Mouse (Mus musculus): ENCODE data around the gene Map3k9. TPM values are rescaled to one million over a fixed set of nuclear protein-coding genes. Genes with fewer than 3 reads are reported as not detected.

The Map3k9 gene
- polyA plus RNA-seq, 1 experiment from 2014 or later = 2.4 TPM

DNA sequence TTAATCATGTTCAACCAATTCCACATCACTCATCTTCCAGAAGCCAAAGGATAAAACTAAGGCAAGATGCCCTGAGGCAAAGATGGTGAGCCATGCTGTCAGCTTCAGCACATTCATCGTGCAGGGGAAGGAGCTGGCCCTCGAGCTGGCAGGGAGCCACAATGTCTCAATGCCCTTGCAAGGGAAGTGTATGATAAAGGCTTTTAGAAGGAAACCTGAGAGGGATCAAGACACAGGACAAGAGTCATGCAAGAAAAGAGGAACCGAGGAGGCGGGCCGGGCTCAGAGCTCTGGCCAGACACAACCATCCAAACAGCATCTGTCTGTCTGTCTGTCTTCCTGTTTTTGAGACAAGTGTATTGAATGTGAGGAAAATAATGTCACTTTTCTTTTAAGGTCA is 61.8 kb downstream of the Map3k9 start:
- H3K4me3 ChIP-seq (ENCODE audit: low read depth, low read length) = no peak overlapping the region
- H3K27me3 ChIP-seq (replicated peaks; ENCODE audit: control insufficient read depth, insufficient read depth, low read length) = no peaks in the 10 kb centered on the region
- H3K36me3 ChIP-seq (ENCODE audit: control insufficient read depth, insufficient read depth, low read length) = no peaks in the 10 kb centered on the region
- H3K4me2 ChIP-seq (ENCODE audit: low read length) = no peak overlapping the region
- H3K9me3 ChIP-seq (ENCODE audit: control insufficient read depth, low read length) = no peaks in the 10 kb centered on the region
- DNase-seq (ENCODE audit: low spot score) (no peak), ATAC-seq (replicated peaks; ENCODE audit: low FRiP score, low TSS enrichment, low read depth) (no peak)
- no peaks in the 10 kb centered on the region for H3K4me1 ChIP-seq (replicated peaks; ENCODE audit: control insufficient read depth, insufficient read depth, low read length)
- 66% methylated on average over 5 of the region's 5 CpGs for WGBS
- no peak overlapping the region for H3K27ac ChIP-seq (ENCODE audit: low read depth)
- no peak overlapping the region for H3K9ac ChIP-seq (ENCODE audit: low read length)

DNA sequence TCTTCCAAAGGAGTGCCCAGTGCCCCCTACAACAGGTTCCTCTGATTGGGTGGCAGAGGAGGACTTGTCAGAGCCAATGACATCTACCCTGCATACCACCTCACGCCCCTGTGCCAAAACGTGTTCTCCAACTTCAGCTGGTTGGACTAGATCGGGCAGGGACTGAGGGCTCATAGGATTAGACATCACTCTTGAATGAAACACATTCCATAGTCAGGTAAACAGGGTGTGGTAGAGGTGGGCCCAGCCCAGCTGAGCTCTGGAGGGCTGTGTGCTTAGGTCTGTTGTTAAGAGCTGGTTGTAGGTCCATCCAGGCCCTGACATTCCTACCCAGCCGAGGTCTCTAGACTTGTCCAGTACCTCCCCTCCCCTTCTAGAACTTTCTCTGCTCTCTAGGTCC is 68.4 kb downstream of the Map3k9 start:
- Histone ChIP-seq H3K9ac (ENCODE audit: low read length) (no peak overlapping the region), H3K27me3 (replicated peaks; ENCODE audit: control insufficient read depth, insufficient read depth, low read length) (no peaks in the 10 kb centered on the region), H3K9me3 (ENCODE audit: control insufficient read depth, low read length) (no peaks in the 10 kb centered on the region), H3K4me3 (ENCODE audit: low read depth, low read length) (no peak overlapping the region), H3K27ac (ENCODE audit: low read depth) (no peak overlapping the region), H3K4me1 (replicated peaks; ENCODE audit: control insufficient read depth, insufficient read depth, low read length) (no peaks in the 10 kb centered on the region), H3K4me2 (ENCODE audit: low read length) (no peak overlapping the region), H3K36me3 (ENCODE audit: control insufficient read depth, insufficient read depth, low read length) (no peaks in the 10 kb centered on the region)
- ATAC-seq (replicated peaks; ENCODE audit: low FRiP score, low TSS enrichment, low read depth) (no peak), DNase-seq (ENCODE audit: low spot score) (no peak)
- WGBS = 82% methylated on average over 4 of the region's 4 CpGs

DNA sequence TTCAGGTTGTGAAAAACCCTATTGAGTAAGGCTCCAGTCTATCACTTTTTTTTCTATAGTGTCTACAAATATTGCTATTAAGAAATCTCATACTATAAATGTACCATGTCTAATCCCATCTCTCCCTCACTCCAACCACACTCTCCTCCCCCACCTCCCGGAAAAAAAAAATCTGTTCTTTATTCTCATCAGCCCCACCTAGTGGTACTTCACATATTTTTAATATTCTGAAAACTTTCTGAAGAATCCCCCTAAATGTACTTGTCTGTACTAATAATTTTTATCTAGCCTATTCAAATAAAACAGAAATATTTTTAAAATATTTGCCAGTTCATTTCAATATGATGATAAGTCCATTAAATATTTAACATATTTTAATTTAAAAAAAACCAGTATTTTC is 78.1 kb downstream of the Map3k9 start:
- DNase-seq (ENCODE audit: low spot score) (no peak), ATAC-seq (replicated peaks; ENCODE audit: low FRiP score, low TSS enrichment, low read depth) (no peak)
- no peaks in the 10 kb centered on the region for H3K27me3 ChIP-seq (replicated peaks; ENCODE audit: control insufficient read depth, insufficient read depth, low read length)
- H3K4me2 ChIP-seq (ENCODE audit: low read length) = no peak overlapping the region
- no peak overlapping the region for H3K4me3 ChIP-seq (ENCODE audit: low read depth, low read length)
- no peaks in the 10 kb centered on the region for H3K9me3 ChIP-seq (ENCODE audit: control insufficient read depth, low read length)
- H3K4me1 ChIP-seq (replicated peaks; ENCODE audit: control insufficient read depth, insufficient read depth, low read length) = no peaks in the 10 kb centered on the region
- no peak overlapping the region for H3K9ac ChIP-seq (ENCODE audit: low read length)
- no peaks in the 10 kb centered on the region for H3K36me3 ChIP-seq (ENCODE audit: control insufficient read depth, insufficient read depth, low read length)
- H3K27ac ChIP-seq (ENCODE audit: low read depth) = no peak overlapping the region
- WGBS = 18% methylated on average over 1 of the region's 1 CpGs

DNA sequence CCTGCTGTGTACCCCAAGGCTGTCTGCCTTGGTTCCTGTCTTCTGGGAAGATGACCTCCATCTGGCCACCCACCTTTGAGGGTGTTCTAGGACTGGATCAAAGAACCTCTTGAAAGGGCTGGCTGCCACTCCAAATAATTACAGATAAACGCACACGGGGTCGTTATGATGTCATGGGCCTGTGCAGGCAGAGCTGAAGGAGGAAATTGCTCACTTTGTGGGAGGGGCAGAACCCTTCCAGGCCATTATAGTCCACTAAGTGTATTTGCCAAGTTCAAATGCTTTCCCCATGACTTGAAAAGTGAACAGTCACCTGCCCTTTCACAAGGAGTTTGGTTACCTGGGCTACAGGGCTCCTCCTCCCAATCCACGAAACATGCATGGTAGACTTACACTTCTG is 83.0 kb downstream of the Map3k9 start:
- WGBS = 29% methylated on average over 4 of the region's 4 CpGs
- Histone ChIP-seq H3K27me3 (replicated peaks; ENCODE audit: control insufficient read depth, insufficient read depth, low read length) (no peaks in the 10 kb centered on the region), H3K9ac (ENCODE audit: low read length) (no peak overlapping the region), H3K4me1 (replicated peaks; ENCODE audit: control insufficient read depth, insufficient read depth, low read length) (no peaks in the 10 kb centered on the region), H3K27ac (ENCODE audit: low read depth) (no peak overlapping the region), H3K9me3 (ENCODE audit: control insufficient read depth, low read length) (no peaks in the 10 kb centered on the region), H3K4me2 (ENCODE audit: low read length) (no peak overlapping the region), H3K4me3 (ENCODE audit: low read depth, low read length) (no peak overlapping the region), H3K36me3 (ENCODE audit: control insufficient read depth, insufficient read depth, low read length) (no peaks in the 10 kb centered on the region)
- DNase-seq (ENCODE audit: low spot score) (no peak), ATAC-seq (replicated peaks; ENCODE audit: low FRiP score, low TSS enrichment, low read depth) (0 out of 2 replicates have a peak, but pooled peaks have one; percentile 64)

DNA sequence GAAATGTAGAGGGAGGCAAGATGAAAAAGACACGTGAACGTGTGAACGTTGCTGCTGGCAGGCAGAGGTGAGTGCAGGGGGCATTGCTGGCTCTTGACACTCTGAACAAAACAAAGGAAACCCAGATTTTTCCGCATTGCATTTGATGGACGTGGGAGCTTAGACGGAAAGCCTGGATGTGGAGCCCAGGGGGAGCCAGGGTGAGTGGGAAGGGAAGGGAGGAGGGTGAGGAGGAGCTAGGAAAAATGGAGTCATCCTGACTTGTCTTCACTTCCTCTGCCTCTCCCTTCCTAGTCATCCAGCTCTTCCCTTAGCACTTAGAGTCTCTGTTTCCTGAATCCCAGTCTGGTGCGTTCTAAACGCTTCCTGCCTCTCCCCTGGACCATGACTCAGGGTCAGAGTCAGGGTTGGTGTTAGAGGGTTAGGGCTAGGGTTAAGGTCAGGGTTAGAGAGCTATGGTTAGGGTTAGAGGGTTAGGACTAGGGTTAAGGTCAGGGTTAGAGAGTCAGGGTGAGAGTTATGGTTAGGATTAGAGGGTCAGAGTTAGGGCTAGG is 89.7 kb downstream of the Map3k9 start:
- no peak for ATAC-seq (replicated peaks; ENCODE audit: low FRiP score, low TSS enrichment, low read depth)

DNA sequence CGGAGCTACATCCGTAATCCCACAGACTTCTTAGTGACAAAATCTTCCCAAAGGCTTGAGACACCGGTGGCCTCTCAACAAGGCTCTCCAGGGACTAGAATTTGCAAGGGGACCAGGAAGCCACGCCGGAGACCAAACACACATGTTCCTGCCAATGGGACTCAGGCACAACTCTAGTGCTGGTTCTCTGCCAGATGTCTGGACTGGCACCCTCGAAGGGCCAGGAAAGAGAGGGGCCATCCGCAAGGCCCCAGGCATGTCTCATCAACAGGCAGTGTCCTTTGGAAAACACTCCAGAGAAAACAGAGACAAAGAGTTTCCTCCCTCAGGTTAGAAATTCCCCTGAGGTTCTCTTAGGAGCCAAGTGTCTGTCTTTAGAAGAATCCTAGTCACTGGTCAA is 90.2 kb downstream of the Map3k9 start:
- Histone ChIP-seq H3K4me1 (replicated peaks; ENCODE audit: control insufficient read depth, insufficient read depth, low read length) (no peaks in the 10 kb centered on the region), H3K9me3 (ENCODE audit: control insufficient read depth, low read length) (no peaks in the 10 kb centered on the region), H3K27me3 (replicated peaks; ENCODE audit: control insufficient read depth, insufficient read depth, low read length) (no peaks in the 10 kb centered on the region), H3K36me3 (ENCODE audit: control insufficient read depth, insufficient read depth, low read length) (no peaks in the 10 kb centered on the region), H3K4me2 (ENCODE audit: low read length) (no peak overlapping the region), H3K27ac (ENCODE audit: low read depth) (no peak overlapping the region), H3K9ac (ENCODE audit: low read length) (no peak overlapping the region), H3K4me3 (ENCODE audit: low read depth, low read length) (no peak overlapping the region)
- DNase-seq (ENCODE audit: low spot score) = no peak
- ATAC-seq (replicated peaks; ENCODE audit: low FRiP score, low TSS enrichment, low read depth) = no peak
- WGBS = 75% methylated on average over 7 of the region's 7 CpGs

More for the DNA sequence above, 89.7 kb downstream of the Map3k9 start:
- Histone ChIP-seq H3K4me1 (replicated peaks; ENCODE audit: control insufficient read depth, insufficient read depth, low read length) (no peaks in the 10 kb centered on the region), H3K9ac (ENCODE audit: low read length) (no peak overlapping the region), H3K27me3 (replicated peaks; ENCODE audit: control insufficient read depth, insufficient read depth, low read length) (no peaks in the 10 kb centered on the region), H3K36me3 (ENCODE audit: control insufficient read depth, insufficient read depth, low read length) (no peaks in the 10 kb centered on the region), H3K9me3 (ENCODE audit: control insufficient read depth, low read length) (no peaks in the 10 kb centered on the region), H3K4me3 (ENCODE audit: low read depth, low read length) (no peak overlapping the region), H3K27ac (ENCODE audit: low read depth) (no peak overlapping the region), H3K4me2 (ENCODE audit: low read length) (no peak overlapping the region)
- WGBS = 17% methylated on average over 8 of the region's 8 CpGs
- no peak for DNase-seq (ENCODE audit: low spot score)

DNA sequence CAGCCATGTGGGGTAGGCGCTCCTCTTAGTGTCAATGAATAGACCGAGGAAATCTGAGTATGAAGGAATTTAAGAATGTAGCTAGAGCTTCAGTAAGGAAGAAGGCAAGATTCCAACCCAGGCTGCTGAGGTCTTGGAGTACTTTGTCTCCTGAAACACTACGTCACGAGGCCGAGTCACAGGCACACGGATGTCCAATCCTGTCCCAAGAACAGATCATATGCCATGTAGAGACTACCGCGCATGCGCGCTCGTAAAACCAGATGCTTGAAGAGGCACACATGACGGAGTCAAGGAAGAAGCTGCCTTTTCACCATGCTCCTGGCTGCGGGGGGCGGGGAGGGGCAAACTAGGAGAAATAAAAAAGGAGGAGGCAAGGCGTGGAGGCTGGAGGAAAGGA is 90.9 kb downstream of the Map3k9 start:
- H3K4me2 ChIP-seq (ENCODE audit: low read length) = no peak overlapping the region
- H3K9ac ChIP-seq (ENCODE audit: low read length) = no peak overlapping the region
- WGBS = 89% methylated on average over 15 of the region's 15 CpGs
- no peak overlapping the region for H3K27ac ChIP-seq (ENCODE audit: low read depth)
- ATAC-seq (replicated peaks; ENCODE audit: low FRiP score, low TSS enrichment, low read depth) (no peak), DNase-seq (ENCODE audit: low spot score) (no peak)
- H3K4me1 ChIP-seq (replicated peaks; ENCODE audit: control insufficient read depth, insufficient read depth, low read length) = no peaks in the 10 kb centered on the region
- H3K4me3 ChIP-seq (ENCODE audit: low read depth, low read length) = no peak overlapping the region
- no peaks in the 10 kb centered on the region for H3K9me3 ChIP-seq (ENCODE audit: control insufficient read depth, low read length)
- no peaks in the 10 kb centered on the region for H3K27me3 ChIP-seq (replicated peaks; ENCODE audit: control insufficient read depth, insufficient read depth, low read length)
- H3K36me3 ChIP-seq (ENCODE audit: control insufficient read depth, insufficient read depth, low read length) = no peaks in the 10 kb centered on the region

DNA sequence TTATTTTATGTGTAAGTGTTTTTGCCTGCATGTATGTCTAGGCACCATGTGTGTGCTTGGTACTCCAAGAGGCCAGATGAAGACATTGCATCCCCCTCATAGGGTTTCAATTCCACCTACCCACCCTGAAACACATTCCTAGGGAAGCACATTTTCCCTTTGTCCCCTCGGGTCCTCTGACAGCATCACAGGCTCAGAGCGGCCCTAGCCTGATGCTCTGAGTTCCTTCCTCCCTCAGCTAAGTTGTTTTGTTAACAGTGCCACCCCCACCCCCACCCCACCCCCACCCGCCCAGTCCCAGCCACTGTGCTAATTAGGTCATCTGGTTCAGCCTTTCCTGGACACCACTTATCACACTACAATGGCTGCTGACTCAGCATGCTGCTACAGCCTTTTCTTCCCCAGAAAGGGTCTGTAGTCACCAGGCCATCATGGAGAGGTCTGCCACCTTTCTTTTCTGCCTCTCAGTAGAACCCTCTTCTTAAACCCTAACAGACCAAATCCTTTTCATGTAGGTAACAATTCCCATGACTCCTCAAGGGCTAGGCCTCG is 91.4 kb downstream of the Map3k9 start:
- no peak for ATAC-seq (replicated peaks; ENCODE audit: low FRiP score, low TSS enrichment, low read depth)
- H3K4me1 ChIP-seq (replicated peaks; ENCODE audit: control insufficient read depth, insufficient read depth, low read length) = no peaks in the 10 kb centered on the region
- no peak for DNase-seq (ENCODE audit: low spot score)
- no peak overlapping the region for H3K4me2 ChIP-seq (ENCODE audit: low read length)
- no peak overlapping the region for H3K9ac ChIP-seq (ENCODE audit: low read length)
- H3K27me3 ChIP-seq (replicated peaks; ENCODE audit: control insufficient read depth, insufficient read depth, low read length) = no peaks in the 10 kb centered on the region
- H3K27ac ChIP-seq (ENCODE audit: low read depth) = no peak overlapping the region
- 52% methylated on average over 4 of the region's 4 CpGs for WGBS
- H3K9me3 ChIP-seq (ENCODE audit: control insufficient read depth, low read length) = no peaks in the 10 kb centered on the region
- no peak overlapping the region for H3K4me3 ChIP-seq (ENCODE audit: low read depth, low read length)
- no peaks in the 10 kb centered on the region for H3K36me3 ChIP-seq (ENCODE audit: control insufficient read depth, insufficient read depth, low read length)

DNA sequence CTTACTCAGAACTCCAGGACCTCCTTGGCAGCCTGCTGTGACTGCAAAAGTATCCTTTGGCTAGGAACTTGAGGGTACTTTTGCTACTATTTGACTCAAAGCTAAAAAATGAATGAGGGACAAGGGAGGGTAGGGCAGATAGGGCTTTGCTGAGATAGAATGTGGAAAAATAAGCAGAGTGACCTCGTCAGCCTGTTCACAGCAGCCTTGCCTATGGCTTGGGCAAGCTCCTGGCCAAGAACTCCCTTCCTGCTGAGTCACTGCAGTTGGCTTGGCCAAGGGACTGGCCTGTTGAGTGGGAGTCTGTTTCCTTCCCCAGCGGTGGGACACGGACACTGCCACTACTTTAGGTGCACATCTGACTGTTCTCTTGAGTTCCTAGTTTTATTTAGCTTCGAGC is 92.4 kb downstream of the Map3k9 start:
- Histone ChIP-seq H3K9me3 (ENCODE audit: control insufficient read depth, low read length) (no peaks in the 10 kb centered on the region), H3K4me3 (ENCODE audit: low read depth, low read length) (no peak overlapping the region), H3K4me1 (replicated peaks; ENCODE audit: control insufficient read depth, insufficient read depth, low read length) (no peaks in the 10 kb centered on the region), H3K27ac (ENCODE audit: low read depth) (no peak overlapping the region), H3K9ac (ENCODE audit: low read length) (no peak overlapping the region), H3K4me2 (ENCODE audit: low read length) (no peak overlapping the region), H3K36me3 (ENCODE audit: control insufficient read depth, insufficient read depth, low read length) (no peaks in the 10 kb centered on the region), H3K27me3 (replicated peaks; ENCODE audit: control insufficient read depth, insufficient read depth, low read length) (no peaks in the 10 kb centered on the region)
- 80% methylated on average over 4 of the region's 4 CpGs for WGBS
- ATAC-seq (replicated peaks; ENCODE audit: low FRiP score, low TSS enrichment, low read depth) (no peak), DNase-seq (ENCODE audit: low spot score) (no peak)
